Mouse (Mus musculus) thymus, adult 2 months (tissue): ENCODE results near the gene Lingo3.

Experiments
- CTCF ChIP-seq: fragments of 200-500 bp; IDR thresholded peaks from 2 replicates; pipeline ENCODE4 v1.5.1; 2012; ENCODE audit warnings: mild to moderate bottlenecking, control low read depth, low read length, moderate library complexity, borderline replicate concordance; ENCODE audit not compliant: control insufficient read depth, poor library complexity, insufficient read depth; ENCODE audit errors: extremely low read depth
- POLR2A ChIP-seq: fragments of 200-500 bp; IDR thresholded peaks from 2 replicates; pipeline ENCODE4 v1.6.1; 2012; ENCODE audit warnings: mild to moderate bottlenecking, low read length, control low read depth, moderate library complexity; ENCODE audit not compliant: control insufficient read depth, poor library complexity, insufficient read depth; ENCODE audit errors: extremely low read depth

DNA sequence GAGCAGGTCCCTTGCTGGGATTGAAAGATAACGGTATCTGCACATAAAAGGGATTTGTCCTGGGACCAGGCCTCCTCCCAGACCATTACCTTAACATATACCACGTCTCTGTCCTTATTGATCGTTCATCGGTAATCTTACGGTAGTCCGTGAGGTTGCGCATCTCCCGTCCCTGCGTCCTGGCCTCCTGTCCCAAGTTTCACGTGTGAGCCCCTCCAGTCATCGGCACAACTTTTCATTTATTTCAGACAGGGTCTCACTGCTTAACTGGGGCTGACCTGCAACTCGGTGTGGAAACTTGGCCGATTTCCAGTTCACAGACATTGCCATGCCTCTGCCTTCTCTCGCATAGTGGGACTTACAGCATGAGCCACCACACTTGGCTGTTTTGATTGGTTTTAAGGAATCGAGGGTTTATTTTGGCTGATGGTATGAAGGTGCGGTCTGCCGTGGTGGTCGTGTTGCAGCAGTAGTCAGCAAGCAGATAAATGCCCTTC lies 44.7 kb downstream of the Lingo3 start:
- TF ChIP-seq CTCF = no peak
- no peak for TF ChIP-seq POLR2A
